Mouse (Mus musculus): ENCODE measurements around the gene Trafd1.

Gene Trafd1

DNA sequence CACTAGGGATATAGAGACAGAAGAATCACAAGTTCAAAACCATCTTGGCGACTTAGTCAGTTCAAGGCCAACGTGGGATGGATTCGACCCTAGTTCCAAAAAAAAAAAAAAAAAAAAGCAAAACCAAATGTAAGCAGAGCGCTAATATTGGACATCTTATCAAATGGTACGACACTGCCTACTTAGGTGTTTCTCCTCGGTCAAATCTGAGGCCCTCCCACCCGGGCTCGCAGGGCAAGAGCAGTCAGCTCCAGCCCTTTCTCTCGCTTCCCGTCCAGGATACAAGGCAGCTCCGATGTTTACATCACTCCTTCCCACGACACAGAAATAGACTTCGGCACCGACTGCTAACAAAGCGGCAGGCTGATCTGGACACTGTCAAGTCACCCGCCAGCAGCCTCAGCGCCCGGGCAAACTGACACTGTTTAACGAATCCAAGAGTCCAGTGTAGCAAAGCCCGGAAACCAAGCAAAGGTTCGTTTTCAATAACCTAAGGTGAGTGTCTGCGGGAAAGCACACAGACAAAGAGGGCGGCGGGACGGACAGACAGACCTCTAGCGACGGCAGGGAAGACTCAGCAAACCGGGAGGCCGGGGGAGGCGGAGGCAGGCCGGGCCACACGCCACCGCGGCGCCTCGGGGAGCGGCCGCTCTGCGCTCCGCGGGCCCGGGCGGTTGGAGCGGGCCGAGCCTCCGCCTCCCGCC, 523 bp downstream of the Trafd1 start:
- peak; percentile 65 for DNase-seq (ENCODE audit: low spot score)

DNA sequence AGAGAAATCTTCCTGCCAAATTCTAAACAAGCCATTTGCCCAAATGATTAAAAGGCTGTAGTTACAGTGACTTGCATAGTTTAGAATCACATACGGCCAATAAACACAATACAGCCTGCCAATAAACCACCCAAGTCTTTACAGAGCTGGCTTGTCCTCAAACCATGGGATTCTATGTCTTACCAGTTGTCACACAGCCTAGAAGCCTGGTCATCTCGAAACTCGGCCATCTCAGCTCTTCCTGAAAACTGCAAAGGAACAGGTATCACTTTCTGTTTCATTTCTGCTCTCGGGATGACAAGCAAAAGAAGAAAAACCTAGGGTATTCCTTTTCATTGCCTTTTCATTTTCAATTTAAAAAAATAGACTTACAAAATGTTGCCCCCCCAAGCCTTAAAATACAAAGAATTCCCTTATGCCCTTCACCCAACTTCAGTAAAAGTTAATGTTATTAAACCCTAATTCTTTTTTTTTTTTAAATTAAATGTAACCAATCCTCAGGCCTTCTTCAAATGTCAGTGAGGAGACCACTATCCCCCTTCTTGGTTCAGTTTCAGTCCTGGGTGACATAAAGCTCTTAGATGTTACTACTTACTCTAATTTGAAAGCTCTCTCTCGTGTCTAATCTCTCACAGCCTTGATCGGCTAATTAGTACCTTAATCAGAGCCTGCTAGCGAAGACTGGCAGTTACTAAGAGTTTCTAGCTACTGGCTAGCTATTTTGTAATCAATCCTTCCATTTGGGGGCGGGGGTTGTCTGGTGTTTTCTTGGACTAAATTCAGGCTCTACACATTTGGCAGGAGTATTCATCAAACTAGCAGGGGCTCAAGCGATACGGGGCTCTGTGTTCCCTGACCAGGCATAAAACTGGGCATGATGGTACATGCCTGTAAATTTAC, 1.3 kb downstream of the Trafd1 start:
- peak; percentile 23 for DNase-seq (ENCODE audit: low spot score)

DNA sequence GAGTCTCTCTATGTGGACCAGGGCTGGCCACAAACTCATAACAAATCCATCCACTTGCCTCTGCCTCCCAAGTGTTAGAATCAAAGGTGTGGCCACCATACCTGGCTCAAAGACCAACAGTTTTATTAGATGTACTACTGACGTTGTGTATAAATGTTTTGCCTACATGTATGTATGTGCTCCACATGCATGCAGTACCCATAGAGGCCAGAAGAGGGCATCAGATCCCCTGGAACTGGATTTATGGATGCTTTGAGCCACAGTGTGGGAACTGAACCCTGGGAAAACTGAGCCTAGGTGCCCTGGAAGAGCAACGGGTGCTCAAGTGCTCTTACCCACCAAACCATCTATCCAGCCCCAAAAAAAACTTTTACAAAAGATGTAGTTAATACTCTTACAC, 4.7 kb downstream of the Trafd1 start:
- no peak for DNase-seq (ENCODE audit: low spot score)

DNA sequence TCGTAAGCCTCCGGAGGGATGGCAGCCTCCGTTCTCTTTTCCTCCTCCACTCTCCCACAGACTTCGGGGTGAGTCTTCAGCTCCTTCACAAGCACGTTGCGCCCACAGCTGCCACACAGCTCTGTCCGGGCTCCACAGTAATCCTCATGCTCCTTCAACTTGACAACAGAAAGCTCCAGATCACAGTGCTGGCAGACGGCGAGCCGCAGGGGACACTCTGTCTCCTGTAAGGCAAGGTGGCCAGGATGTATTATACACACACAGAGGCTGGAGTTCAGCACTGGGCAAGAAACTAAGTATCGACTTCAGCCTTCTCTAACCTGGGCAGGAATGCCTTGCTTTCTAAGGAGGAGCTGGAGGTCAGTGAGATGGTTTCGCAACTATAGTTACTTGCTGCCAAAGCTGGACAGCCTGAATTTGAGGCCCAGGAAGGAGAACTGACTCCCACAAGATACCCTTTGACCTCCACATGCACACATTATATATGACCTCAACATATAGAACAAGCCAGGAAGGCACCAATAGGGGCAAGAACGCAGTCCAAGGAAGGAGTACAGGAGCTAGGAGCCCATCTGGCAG, 6.7 kb downstream of the Trafd1 start:
- DNase-seq (ENCODE audit: low spot score) = no peak

DNA sequence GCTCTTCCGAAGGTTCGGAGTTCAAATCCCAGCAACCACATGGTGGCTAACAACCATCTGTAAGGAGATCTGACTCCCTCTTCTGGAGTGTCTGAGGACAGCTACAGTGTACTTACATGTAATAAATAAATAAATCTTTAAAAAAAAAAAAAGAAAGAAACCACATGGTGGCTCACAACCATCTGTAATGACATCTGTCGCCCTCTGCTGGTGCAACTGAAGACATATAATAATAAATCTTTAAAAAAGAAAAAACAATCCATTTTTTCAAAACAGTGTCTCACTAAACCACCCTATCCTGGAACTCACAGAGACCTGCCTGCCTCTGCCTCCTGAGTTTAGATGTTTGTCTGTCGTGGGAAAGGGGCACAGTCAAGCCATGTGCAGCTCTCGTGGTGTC, 8.5 kb downstream of the Trafd1 start:
- peak; percentile 28 for DNase-seq (ENCODE audit: low spot score)

DNA sequence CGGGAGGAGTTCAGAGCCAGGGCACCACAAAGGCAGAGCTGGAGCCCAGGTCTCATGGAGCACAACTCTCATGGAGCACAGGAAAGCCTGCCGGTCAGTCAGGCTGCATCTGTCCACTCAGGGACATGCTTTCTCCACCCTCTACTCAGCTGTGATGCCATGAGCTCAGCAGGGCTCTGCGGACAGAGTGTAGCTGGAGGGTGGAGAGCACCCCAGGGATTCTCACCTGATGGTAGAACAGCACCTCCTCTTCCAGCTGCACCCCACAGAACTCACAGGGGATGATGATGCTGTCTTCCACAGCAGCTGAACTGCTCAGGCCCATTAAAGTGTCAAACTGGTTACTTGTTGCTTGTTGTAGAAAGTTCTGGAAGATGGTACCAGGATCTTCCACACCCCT, 10.6 kb downstream of the Trafd1 start:
- no peak for DNase-seq (ENCODE audit: low spot score)

DNA sequence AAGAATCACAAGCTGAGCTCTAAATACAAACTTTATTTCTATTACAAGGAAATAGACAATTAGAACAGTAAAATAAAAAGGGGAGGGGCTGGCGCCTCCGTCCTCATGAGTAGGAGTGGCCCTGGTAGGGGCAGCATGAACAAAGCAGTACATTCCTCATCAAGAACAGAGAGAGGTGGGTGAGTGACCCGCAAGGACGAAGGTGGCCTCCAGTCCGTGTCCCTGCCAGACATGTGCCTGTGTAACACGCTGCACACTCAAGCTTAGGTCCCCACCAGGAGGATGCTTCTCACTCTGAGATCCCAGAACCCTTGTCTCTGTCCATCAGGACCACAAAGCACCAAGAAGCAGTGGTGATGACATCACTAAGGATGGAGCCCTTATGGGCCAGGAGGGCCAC, 13.7 kb downstream of the Trafd1 start:
- DNase-seq (ENCODE audit: low spot score) = no peak

DNA sequence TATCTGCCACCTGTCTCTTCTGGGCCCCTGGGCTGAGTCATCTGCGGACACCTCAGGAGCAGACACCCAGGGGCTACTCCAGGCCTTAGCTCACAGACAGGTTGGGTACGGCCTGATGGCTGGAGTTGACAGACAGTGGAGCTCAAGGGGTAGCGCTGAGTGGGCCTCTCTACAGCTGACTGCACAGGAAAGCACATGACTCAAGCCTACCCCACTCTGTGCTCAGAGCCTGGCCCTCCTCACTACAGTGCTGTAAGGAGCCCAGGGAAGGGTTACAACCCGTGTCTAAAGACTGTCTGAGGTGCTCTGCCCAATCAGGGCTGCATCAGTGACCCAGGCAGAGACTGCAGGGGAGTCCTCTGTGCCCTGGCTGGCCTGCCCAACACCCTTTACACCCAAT, 18.2 kb downstream of the Trafd1 start:
- no peak for DNase-seq (ENCODE audit: low spot score)

DNA sequence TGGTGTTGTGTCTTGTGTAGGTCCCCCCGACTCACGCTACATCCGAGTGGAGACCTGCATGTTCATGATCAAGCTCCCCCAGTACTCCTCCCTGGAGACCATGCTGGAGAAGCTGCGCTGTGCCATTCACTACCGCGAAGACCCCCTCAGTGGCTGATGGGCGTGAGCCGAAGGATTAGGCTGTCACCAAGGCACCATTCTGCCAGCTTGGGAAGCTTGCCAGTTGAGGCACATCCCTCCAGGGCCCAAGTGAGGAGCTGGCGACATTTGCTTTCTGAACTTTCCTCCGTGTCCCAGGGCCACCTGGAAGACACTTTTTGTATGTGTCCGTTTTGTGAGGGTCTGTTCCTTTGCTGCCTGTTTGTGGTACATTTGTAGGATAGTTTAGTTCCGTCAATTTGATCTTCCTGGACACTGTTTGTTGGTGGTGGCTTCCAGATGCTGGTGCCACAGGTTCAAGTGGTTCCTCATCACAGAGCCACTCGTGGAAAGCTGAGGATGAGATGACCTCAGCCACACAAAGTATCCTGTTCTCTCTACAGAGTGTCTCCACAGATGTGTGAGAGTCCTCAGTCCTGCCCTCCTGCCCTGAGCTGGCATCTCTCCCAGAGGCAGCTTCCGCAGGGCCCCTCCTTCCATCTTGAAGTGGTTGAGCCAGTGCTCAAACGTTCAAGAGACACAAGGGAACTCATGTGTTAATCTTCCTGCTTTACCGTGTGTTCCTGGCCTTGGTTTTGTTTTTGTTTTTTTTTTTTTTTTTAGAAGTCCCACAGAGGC, 18.8 kb downstream of the Trafd1 start:
- DNase-seq (ENCODE audit: low spot score) = no peak

DNA sequence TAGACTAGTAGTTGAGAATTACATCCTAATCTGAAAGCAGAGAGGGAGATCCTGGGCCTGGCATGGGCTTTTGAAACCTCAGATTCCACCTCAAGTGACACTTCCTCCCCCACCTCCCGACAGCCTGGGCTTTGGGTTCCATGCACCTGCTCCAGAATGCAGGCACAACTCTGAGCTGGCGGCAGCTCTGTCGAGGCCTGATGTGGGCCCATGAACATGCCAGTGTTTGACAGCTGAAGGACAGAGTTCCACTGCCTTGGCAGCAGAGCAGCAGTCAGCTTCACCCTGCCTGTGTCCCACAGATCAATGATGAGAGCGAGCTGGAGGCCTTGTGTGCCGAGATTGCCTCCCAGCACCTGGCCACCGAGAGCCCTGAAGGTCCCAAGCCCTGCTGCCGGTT, 22.0 kb downstream of the Trafd1 start:
- no peak for DNase-seq (ENCODE audit: low spot score)

DNA sequence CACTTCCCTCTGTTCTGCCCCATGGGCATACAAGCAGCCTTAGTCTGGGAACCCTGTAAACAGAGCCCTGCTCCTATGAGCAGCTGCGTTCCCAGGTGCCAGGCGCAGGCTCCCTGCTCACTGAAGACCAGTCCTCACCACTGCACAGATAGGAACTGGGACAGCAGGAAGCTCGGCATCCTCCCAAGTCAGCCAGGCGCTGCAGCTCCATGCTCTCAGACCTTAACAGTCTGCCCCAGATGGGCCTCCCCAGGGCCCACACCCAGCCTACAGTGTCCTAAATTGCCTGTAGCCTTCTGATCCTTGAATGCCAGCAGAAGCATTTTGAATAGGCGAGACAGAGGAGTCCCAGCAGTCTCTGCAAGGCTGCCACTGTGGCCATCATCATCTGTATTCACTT, 23.7 kb downstream of the Trafd1 start:
- no peak for DNase-seq (ENCODE audit: low spot score)

DNA sequence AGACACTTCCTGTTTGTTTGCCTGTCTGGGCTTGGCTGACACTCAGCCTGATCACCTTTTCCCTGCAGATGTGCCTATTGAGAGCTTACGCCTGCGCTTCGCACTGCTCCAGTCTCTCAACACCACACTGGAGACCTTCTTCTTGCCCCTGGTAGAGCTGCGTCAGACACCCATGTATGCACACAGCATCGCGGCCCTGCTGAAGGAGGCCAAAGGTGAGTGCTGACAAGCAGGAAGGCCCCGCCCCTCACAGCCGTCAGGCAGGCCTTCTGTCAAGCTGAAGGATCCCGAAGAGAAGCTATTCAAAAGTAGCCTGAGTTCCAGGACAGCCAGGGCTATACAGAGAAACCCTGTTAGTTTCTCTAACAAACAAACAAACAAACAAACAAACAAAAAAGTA, 26.2 kb downstream of the Trafd1 start:
- DNase-seq (ENCODE audit: low spot score) = no peak

DNA sequence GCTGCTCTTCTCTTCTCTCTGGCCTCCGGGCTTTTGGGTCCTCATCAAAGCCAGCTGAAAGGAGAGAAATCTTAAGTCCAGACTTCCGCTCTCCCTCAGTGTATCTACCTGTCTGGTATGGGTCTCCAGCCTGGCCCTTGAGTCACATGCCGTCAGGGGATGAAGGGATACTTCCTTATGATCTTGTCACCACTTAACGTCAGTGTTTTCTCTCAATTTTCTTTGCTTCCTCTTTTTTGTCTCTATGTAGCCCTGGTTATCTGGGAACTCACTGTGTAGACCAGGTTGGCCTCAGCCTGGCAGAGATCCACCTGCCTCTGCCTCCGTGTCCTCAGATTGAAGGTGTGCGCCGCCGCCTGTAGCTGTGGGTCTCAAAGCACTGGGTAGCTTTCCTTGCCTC, 41.4 kb downstream of the Trafd1 start:
- DNase-seq (ENCODE audit: low spot score) = no peak

DNA sequence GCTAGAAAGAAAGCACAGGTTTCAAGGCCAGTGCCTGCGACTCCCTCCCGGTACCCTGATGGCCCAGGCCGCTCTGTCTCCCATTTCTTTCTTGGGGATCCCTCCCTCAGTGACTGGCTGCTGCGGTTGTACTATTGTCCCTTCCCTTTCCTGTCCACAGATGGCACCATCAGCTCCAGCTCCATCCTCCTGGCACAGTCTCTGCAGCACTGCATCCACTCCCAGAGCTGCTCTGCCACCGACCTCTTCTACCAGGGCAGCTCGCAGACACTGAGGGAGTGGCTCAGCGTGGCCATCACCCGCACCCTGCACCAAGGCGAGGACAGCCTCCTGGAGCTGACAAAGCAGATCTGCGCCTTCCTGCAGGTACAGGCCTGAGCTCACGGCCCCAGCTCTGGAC, 42.9 kb downstream of the Trafd1 start:
- DNase-seq (ENCODE audit: low spot score) = no peak

DNA sequence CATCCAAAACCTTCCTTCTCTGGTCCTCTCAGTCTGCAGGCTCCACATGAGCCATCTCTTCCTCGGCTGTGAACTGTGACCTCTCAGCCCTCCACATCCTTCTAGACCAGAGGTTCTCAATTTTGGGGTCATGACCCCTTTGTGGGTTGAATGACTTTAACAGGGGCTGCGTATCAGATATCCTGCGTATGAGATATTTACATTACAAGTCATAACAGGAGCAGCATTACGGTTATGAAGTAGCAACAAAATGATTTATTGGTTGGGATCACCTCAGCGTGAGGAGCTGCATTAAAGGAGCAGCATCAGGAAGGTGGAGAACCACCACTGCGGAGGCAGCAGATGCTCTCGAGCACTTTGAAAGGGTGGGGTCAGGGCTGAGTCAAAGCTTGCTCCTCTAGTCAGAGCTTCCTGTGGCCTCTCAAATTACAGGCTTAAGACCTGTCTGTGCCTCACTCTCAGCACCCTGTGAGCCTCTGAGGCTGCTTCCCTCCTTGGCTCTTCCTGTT, 44.4 kb downstream of the Trafd1 start:
- peak; percentile 69 for DNase-seq (ENCODE audit: low spot score)

DNA sequence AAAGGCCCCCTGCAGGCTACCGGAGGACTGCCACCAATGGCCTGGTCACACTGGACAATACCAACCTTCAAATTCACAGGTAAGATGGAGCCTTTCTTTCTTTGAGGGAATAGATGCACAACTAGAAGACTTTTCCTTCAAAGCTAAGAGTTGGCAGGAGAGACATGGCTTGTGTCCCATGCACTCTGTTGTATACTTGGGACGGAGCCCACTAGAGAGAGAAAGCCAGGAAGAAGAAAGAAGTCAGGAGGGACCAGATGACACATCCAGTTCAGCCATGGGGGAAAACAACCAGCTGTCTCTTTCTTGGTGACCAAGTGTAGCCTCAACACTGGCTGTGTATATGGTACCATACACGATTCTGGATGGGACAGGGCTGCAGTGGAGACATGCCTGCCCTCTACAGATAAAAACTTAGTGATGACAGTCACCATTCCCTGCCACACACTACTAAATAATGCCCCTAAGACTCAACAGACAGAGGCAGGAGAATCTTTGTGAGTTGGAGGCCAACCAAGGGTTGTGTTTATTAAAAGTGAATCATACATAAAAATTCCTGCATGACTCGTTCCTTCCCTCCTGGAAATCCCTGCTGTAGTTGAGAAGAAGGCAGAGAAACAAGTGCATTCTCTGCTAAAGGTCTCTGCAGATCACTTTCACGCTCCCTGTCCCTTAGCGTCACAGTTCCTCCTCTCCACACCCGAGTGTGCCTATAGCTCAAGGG, 45.8 kb downstream of the Trafd1 start:
- no peak for DNase-seq (ENCODE audit: low spot score)

DNA sequence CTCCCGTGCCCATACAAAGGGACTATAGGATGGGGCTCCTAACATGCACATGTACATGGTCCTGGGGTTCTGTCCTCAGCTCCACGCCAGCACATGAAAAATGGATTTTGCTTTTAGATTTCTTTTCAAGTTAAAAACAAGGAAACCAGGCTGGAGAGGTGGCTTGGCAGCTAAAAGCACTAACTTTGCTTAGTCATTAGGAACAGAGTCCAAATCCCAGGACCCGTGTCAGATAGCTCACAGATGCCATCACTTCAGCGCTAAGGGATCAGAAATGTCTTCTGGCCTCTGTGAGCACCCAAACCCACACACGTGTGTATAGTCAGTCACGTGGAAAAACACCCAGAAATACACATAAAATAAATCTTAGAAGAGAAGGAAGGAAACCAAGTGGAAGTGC, 48.7 kb downstream of the Trafd1 start:
- DNase-seq (ENCODE audit: low spot score) = no peak

DNA sequence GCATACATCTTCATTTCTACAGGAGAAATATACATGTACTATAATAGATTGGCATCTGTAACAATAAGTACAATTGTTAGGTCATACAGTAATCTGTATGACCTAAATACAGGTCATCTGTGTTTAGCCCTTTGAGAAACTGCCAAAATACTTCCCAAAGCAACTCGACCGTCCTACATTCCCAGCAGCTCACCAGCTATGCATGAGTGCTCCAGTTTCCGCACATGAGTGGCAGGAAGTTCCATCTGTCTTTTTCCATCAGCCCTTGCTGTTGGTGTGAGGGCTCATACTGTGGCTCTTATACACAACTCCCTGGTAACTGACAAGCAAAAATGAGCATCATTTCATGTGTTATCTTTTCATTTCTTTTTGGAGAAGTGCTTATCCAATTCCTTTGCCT, 49.4 kb downstream of the Trafd1 start:
- no peak for DNase-seq (ENCODE audit: low spot score)

DNA sequence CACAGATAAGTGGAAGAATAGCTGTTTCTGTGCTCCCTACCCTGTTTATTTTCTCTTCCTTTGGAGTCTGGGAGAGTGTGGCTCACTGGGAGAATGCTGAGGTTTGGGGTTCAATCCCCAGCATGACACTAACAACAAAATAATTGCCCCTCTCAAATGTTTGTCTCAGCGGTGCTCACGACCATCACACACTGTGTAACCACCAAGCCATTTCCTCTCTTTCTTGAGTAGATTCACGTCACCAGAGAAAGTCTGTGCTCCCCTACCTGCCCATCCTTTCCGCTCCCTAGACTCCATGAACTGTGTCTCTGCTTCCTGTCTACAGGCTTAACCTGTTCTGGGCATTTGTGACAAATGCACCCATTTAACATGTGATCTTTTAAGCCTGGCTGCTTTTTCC, 50.0 kb downstream of the Trafd1 start:
- DNase-seq (ENCODE audit: low spot score) = no peak

DNA sequence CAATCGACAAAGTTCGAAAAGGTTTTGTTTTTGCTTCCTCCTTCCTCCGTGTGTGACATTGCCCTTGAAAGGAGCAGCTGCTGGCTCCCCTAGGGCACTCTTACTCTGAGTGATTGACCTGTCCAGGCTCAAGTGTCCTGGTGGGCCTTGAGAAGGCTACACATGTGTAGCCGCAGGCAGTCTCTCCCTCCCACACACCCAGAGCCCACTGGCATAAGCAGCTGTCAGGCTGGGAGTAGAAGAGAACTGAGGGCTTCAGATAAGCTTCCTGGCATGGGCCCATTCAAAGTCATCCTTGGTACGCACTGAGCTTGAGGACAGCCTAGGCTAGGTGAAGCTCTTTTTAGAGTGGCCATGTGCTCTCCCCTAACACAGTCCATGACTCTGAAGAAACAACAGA, 51.0 kb downstream of the Trafd1 start:
- DNase-seq (ENCODE audit: low spot score) = no peak

DNA sequence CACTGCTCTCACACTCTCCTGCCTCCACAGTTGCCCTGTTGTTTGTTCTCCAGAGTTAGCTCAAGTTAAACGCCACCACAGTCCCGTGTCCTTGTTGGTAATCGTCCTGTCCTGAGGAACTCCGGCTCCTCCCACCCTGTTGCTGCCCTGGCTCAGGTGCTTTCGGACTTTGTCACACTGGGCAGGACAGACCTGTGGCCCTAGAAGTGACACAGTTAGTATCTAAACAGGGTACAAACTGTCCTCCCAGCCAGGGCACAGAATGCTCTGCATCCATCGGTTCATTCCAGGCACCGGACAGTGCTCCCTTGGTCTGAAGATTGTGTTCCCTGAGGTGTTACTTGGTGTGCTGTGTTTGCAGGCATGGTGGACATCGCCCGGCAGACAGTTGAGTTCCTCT, 51.5 kb downstream of the Trafd1 start:
- DNase-seq (ENCODE audit: low spot score) = no peak

DNA sequence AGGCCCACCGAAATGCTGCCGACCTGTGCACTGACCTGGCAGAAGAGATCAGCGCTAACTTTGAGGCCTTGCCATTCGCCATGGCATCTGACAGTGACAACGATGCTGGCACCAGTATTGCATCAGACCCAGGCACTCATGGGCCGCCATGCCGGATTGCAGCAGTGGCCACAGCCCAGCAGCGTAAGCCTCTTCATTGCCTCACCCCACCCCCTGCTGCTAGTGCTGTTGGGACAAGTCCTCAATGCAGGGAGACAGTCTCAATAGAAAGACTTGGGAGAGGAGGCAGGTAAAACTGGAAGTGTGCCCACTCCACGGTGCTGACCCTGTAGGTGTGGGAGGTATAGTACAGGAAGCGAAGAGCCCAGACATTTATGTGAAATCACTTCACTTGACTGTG, 53.7 kb downstream of the Trafd1 start:
- DNase-seq (ENCODE audit: low spot score) = no peak
